Mouse (Mus musculus): ENCODE measurements around the gene Bcar3. TPM values are rescaled to one million over a fixed set of nuclear protein-coding genes. Genes with fewer than 3 reads are reported as not detected.

Gene Bcar3
- total and polyA plus RNA-seq, 3 experiments, result not detected

GRCm38 (mm10) chr3:122517726-122518125, 223.8 kb downstream of the Bcar3 start:
- Histone ChIP-seq H3K36me3 (ENCODE audit: control insufficient read depth in 1 of 2, insufficient read depth in 2 of 2, low read length in 2 of 2) (no peaks in the 10 kb centered on the region), H3K4me3 (ENCODE audit: control insufficient read depth in 1 of 2, insufficient read depth in 1 of 2, low read depth in 2 of 2, low read length in 2 of 2) (no peak overlapping the region), H3K9ac (ENCODE audit: control insufficient read depth, low read depth, low read length, poor library complexity, severe bottlenecking) (no peak overlapping the region), H3K27ac (ENCODE audit: control insufficient read depth, low read depth, low read length) (no peak overlapping the region), H3K9me3 (replicated peaks; ENCODE audit: insufficient read depth, low read length) (no peaks in the 10 kb centered on the region), H3K79me2 (ENCODE audit: control insufficient read depth, insufficient read depth, low read length, poor library complexity) (no peaks in the 10 kb centered on the region), H3K4me1 (ENCODE audit: control insufficient read depth in 1 of 2, insufficient read depth in 2 of 2, low read length in 2 of 2) (no peaks in the 10 kb centered on the region), H3K27me3 (ENCODE audit: control insufficient read depth in 1 of 2, insufficient read depth in 2 of 2, low read length in 2 of 2) (no peaks in the 10 kb centered on the region)
- TF ChIP-seq TBP (IDR thresholded peaks at IDR 0.05; ENCODE audit: low read depth, low read length), result no peak
- TF ChIP-seq MYB (IDR thresholded peaks at IDR 0.05; ENCODE audit: low read depth, low read length), result no peak
- TF ChIP-seq CHD2 (IDR thresholded peaks at IDR 0.05; ENCODE audit: low read length), result no peak
- TF ChIP-seq MEF2A (IDR thresholded peaks at IDR 0.05; ENCODE audit: extremely low read depth, insufficient replicate concordance, low read depth, low read length, poor library complexity, severe bottlenecking), result no peak
- no peak for TF ChIP-seq POLR2AphosphoS5 (IDR thresholded peaks at IDR 0.05; ENCODE audit: borderline replicate concordance, low read depth, low read length)
- no peak for TF ChIP-seq USF2 (IDR thresholded peaks at IDR 0.05; ENCODE audit: borderline replicate concordance in 1 of 2, insufficient read depth in 1 of 2, low read depth in 1 of 2, low read length in 2 of 2)
- TF ChIP-seq MAX (IDR thresholded peaks at IDR 0.05; ENCODE audit: low read length), result no peak
- no peak for TF ChIP-seq NELFE (IDR thresholded peaks at IDR 0.05; ENCODE audit: low read depth, low read length)
- TF ChIP-seq MXI1 (IDR thresholded peaks at IDR 0.05; ENCODE audit: low read depth, low read length), result no peak
- TF ChIP-seq HCFC1 (IDR thresholded peaks at IDR 0.05; ENCODE audit: low read depth, low read length), result no peak
- no peak for TF ChIP-seq CTCF (IDR thresholded peaks at IDR 0.05 in 2 of 3, conservative IDR thresholded peaks at IDR 0.05 in 1 of 3; ENCODE audit: control insufficient read depth in 1 of 3, insufficient read depth in 1 of 3, low read depth in 2 of 3, low read length in 3 of 3, poor library complexity in 1 of 3, severe bottlenecking in 1 of 3)
- no peak for TF ChIP-seq ZMIZ1 (IDR thresholded peaks at IDR 0.05; ENCODE audit: low read depth, low read length)
- TF ChIP-seq ELF1 (IDR thresholded peaks at IDR 0.05; ENCODE audit: low read depth, low read length), result no peak
- no peak for TF ChIP-seq MAFK (IDR thresholded peaks at IDR 0.05; ENCODE audit: borderline replicate concordance, low read depth, low read length)
- no peak for TF ChIP-seq TCF12 (IDR thresholded peaks at IDR 0.05; ENCODE audit: low read depth, low read length)
- DNase-seq (ENCODE audit: low read depth, low spot score), result no peak

- Histone ChIP-seq H3K4me1 (ENCODE audit: control insufficient read depth in 1 of 2, insufficient read depth in 2 of 2, low read length in 2 of 2) (no peaks in the 10 kb centered on the region), H3K9me3 (replicated peaks; ENCODE audit: insufficient read depth, low read length) (no peaks in the 10 kb centered on the region), H3K36me3 (ENCODE audit: control insufficient read depth in 1 of 2, insufficient read depth in 2 of 2, low read length in 2 of 2) (no peaks in the 10 kb centered on the region), H3K9ac (ENCODE audit: control insufficient read depth, low read depth, low read length, poor library complexity, severe bottlenecking) (no peak overlapping the region), H3K27me3 (ENCODE audit: control insufficient read depth in 1 of 2, insufficient read depth in 2 of 2, low read length in 2 of 2) (no peaks in the 10 kb centered on the region), H3K27ac (ENCODE audit: control insufficient read depth, low read depth, low read length) (no peak overlapping the region), H3K4me3 (ENCODE audit: control insufficient read depth in 1 of 2, insufficient read depth in 1 of 2, low read depth in 2 of 2, low read length in 2 of 2) (no peak overlapping the region), H3K79me2 (ENCODE audit: control insufficient read depth, insufficient read depth, low read length, poor library complexity) (no peaks in the 10 kb centered on the region)
- DNase-seq (ENCODE audit: low read depth, low spot score), result no peak
- TF ChIP-seq MXI1 (IDR thresholded peaks at IDR 0.05; ENCODE audit: low read depth, low read length) (no peak), RAD21 (IDR thresholded peaks at IDR 0.05; ENCODE audit: low read depth, low read length) (no peak), HCFC1 (IDR thresholded peaks at IDR 0.05; ENCODE audit: low read depth, low read length) (no peak), MYC (IDR thresholded peaks at IDR 0.05; ENCODE audit: low read depth, low read length) (no peak)
These were observed 224.3 kb downstream of the Bcar3 start for GRCm38 (mm10) chr3:122518231-122518736.

Data from MEL (cell line).